Comparison of ENCODE assay signal across 19 mouse cellular contexts in genomic region chr10:80429800-80430199, GRCm38 (mm10). TPM values are rescaled to one million over a fixed set of nuclear protein-coding genes. Genes with fewer than 3 reads are reported as not detected.
DNase-seq lines count a peak whose midpoint lies in the region; ATAC-seq and TF ChIP-seq lines count a peak whose summit lies in the region.
"Had no signal": no experiment of that assay in that cellular context is flagged by ENCODE, and none has a peak within 500 bp of the region (broad histone marks: within the 10 kb centered on the region; RNA-seq: fewer than 3 reads in every experiment).

No protein-coding gene starts in this region.

- 90% methylated on average over 8 of the region's 8 CpGs for WGBS in liver, embryonic 11.5 days
- WGBS in liver, embryonic 15.5 days (ENCODE audit: insufficient replicate concordance): 83% methylated on average over 8 of the region's 8 CpGs

- peaks cover 18% of the 10 kb centered on the region for H3K4me1 ChIP-seq in liver, embryonic 11.5 days (replicated peaks; ENCODE audit: control insufficient read depth, insufficient read depth, low read length)
- peaks cover 66% of the 10 kb centered on the region for H3K4me1 ChIP-seq in G1E (ENCODE audit: insufficient read depth, low read depth, low read length)
- H3K4me1 ChIP-seq in liver, embryonic 15.5 days (replicated peaks): peaks cover 50% of the 10 kb centered on the region

- ATAC-seq in liver, embryonic 11.5 days (replicated peaks; ENCODE audit: low FRiP score): no peak
- ATAC-seq in G1E (ENCODE audit: extremely low read depth, insufficient number of reproducible peaks, low FRiP score, poor library complexity, severe bottlenecking): no peak
- no peak for ATAC-seq in liver, embryonic 15.5 days (ENCODE audit: insufficient read depth)
- no peak for ATAC-seq in granulocyte monocyte progenitor cell, adult 5-6 weeks (replicated peaks; ENCODE audit: poor library complexity, severe bottlenecking)
- ATAC-seq: intestine, postnatal 0 days; midbrain, embryonic 13.5 days had no signal

- peak overlapping the region; percentile 30; the same call in 1 of the 2 replicates for H3K9ac ChIP-seq in liver, embryonic 11.5 days (ENCODE audit: low read depth, low read length)
- H3K9ac ChIP-seq in liver, embryonic 15.5 days: no peak overlapping the region
- H3K9ac ChIP-seq: heart, embryonic 15.5 days; hindbrain, embryonic 15.5 days; limb, embryonic 15.5 days; midbrain, embryonic 13.5 days had no signal

- peak; percentile 2 for DNase-seq in adrenal gland, adult 2 months
- no peak for DNase-seq in adrenal gland, adult 8-10 months
- DNase-seq in liver, embryonic 11.5 days (ENCODE audit: low spot score): no peak
- DNase-seq in liver (no peak), G1E (ENCODE audit: low spot score) (no peak)
- no peak for DNase-seq in urinary bladder, adult 18-20 months (ENCODE audit: low spot score in 2 of 2)
- DNase-seq: cerebellum, adult 18-20 months; kidney, postnatal 14 days; layer of hippocampus, adult 9-11 months; lung, postnatal 4 days; right cerebral cortex, postnatal 4 days had no signal

- H3K27me3 ChIP-seq in liver, embryonic 11.5 days (replicated peaks; ENCODE audit: control insufficient read depth, insufficient read depth, low read length): no peaks in the 10 kb centered on the region
- H3K27me3 ChIP-seq in G1E (ENCODE audit: insufficient read depth, low read length): no peaks in the 10 kb centered on the region; the same call in 1 of the 2 replicates
- no peaks in the 10 kb centered on the region for H3K27me3 ChIP-seq in liver, embryonic 15.5 days
- H3K27me3 ChIP-seq: heart, embryonic 15.5 days; hindbrain, embryonic 15.5 days; limb, embryonic 15.5 days; midbrain, embryonic 13.5 days had no signal

- no peak for TF ChIP-seq CTCF in G1E (IDR thresholded peaks at IDR 0.05; ENCODE audit: low read depth, low read length)

- H3K36me3 ChIP-seq in liver, embryonic 11.5 days (ENCODE audit: control insufficient read depth, insufficient read depth, low read length): peaks cover 59% of the 10 kb centered on the region
- peaks cover 72% of the 10 kb centered on the region for H3K36me3 ChIP-seq in G1E (replicated peaks)
- H3K36me3 ChIP-seq in liver, embryonic 15.5 days (replicated peaks): peaks cover 65% of the 10 kb centered on the region

- no peak overlapping the region for H3K4me2 ChIP-seq in liver, embryonic 11.5 days
- no peak overlapping the region for H3K4me2 ChIP-seq in liver, embryonic 15.5 days
- H3K4me2 ChIP-seq: heart, embryonic 15.5 days; hindbrain, embryonic 15.5 days; limb, embryonic 15.5 days; midbrain, embryonic 13.5 days had no signal

- H3K9me3 ChIP-seq in liver, embryonic 11.5 days (ENCODE audit: control insufficient read depth, low read length): peaks cover 6% of the 10 kb centered on the region; the same call in 1 of the 2 replicates
- H3K9me3 ChIP-seq in G1E (replicated peaks): peaks cover 16% of the 10 kb centered on the region
- 0 out of 2 replicates have a peak, but pooled peaks cover 8% of the 10 kb centered on the region for H3K9me3 ChIP-seq in liver, embryonic 15.5 days (replicated peaks)
- H3K9me3 ChIP-seq: heart, embryonic 15.5 days; hindbrain, embryonic 15.5 days; limb, embryonic 15.5 days; midbrain, embryonic 13.5 days had no signal

- no peak overlapping the region; the same call in 1 of the 2 replicates for H3K27ac ChIP-seq in liver, embryonic 11.5 days (ENCODE audit: low read depth, low read length)
- H3K27ac ChIP-seq in liver, embryonic 15.5 days (replicated peaks): 0 out of 2 replicates have a peak overlapping the region, but pooled peaks have one; percentile 98
- H3K27ac ChIP-seq: heart, embryonic 15.5 days; hindbrain, embryonic 15.5 days; limb, embryonic 15.5 days; midbrain, embryonic 13.5 days had no signal

- H3K4me3 ChIP-seq in liver, embryonic 11.5 days (ENCODE audit: low read depth, low read length): no peak overlapping the region
- H3K4me3 ChIP-seq in G1E (ENCODE audit: low read depth, low read length): peak overlapping the region; percentile 27; the same call in 1 of the 2 replicates
- no peak overlapping the region for H3K4me3 ChIP-seq in liver, embryonic 15.5 days (replicated peaks)
- H3K4me3 ChIP-seq: erythroblast, embryonic 14.5 days; heart, embryonic 15.5 days; hindbrain, embryonic 15.5 days; limb, embryonic 15.5 days; midbrain, embryonic 13.5 days had no signal

RNA-seq across cellular contexts. Expression of gene Tcf3, which starts 3.6 kb away (rescaled TPM):
- total RNA-seq in adrenal gland, adult 2 months (2021): 10 to 100 TPM; 46.6 to 55.4 TPM
- polyA plus RNA-seq in adrenal gland, adult 2 months (2012; rRNA removed): 148 and 152 TPM in 2 replicates
- total RNA-seq in adrenal gland, adult 8-10 months (2022): 10 to 100 TPM; 56.7 to 75.7 (median 66.8) TPM
- polyA plus RNA-seq in liver, embryonic 11.5 days (2014; fragmentation: Nextera tagmentation; extraction: Ambion mirVana): 148 and 149 TPM in 2 replicates
- 152 and 175 TPM in 2 replicates for total RNA-seq in G1E (2014; fragmentation: Nextera tagmentation)
- total RNA-seq in G1E (2017): 70.0 and 84.0 TPM in 2 replicates
- polyA plus RNA-seq in G1E (2012): 1,090 and 1,330 TPM in 2 replicates
- polyA plus RNA-seq in liver, embryonic 15.5 days (2015; fragmentation: Nextera tagmentation; extraction: Ambion mirVana): 52.8 and 59.5 TPM in 2 replicates
- 33.8 and 55.2 TPM in 2 replicates for total RNA-seq in granulocyte monocyte progenitor cell, adult 5-6 weeks (2014; fragmentation: Nextera tagmentation)
- total RNA-seq in granulocyte monocyte progenitor cell, adult 5-6 weeks (2017): 30.7 and 48.4 TPM in 2 replicates

RNA-seq across cellular contexts. Expression of gene Uqcr11, which starts 23.2 kb away (rescaled TPM):
- 1,000 to 10,000 TPM in 1 of 2 experiments, 100 to 1,000 TPM in 1; 714 to 1,027 TPM for total RNA-seq in adrenal gland, adult 2 months (2021)
- 2,955 and 2,958 TPM in 2 replicates for polyA plus RNA-seq in adrenal gland, adult 2 months (2012; rRNA removed)
- total RNA-seq in adrenal gland, adult 8-10 months (2022): 100 to 1,000 TPM; 515 to 715 (median 604) TPM
- polyA plus RNA-seq in liver, embryonic 11.5 days (2014; fragmentation: Nextera tagmentation; extraction: Ambion mirVana): 835 and 866 TPM in 2 replicates
- total RNA-seq in G1E (2014; fragmentation: Nextera tagmentation) (57.3 and 71.6 TPM in 2 replicates), G1E (2017) (376 and 446 TPM in 2 replicates)
- polyA plus RNA-seq in G1E (2012): 1,650 and 1,908 TPM in 2 replicates
- polyA plus RNA-seq in liver, embryonic 15.5 days (2015; fragmentation: Nextera tagmentation; extraction: Ambion mirVana): 526 and 581 TPM in 2 replicates
- total RNA-seq in granulocyte monocyte progenitor cell, adult 5-6 weeks (2014; fragmentation: Nextera tagmentation): 382 and 438 TPM in 2 replicates
- 172 and 277 TPM in 2 replicates for total RNA-seq in granulocyte monocyte progenitor cell, adult 5-6 weeks (2017)

RNA-seq across cellular contexts. Expression of gene Mbd3, which starts 30.4 kb away (rescaled TPM):
- 100 to 1,000 TPM; 125 to 146 TPM for total RNA-seq in adrenal gland, adult 2 months (2021)
- 158 and 165 TPM in 2 replicates for polyA plus RNA-seq in adrenal gland, adult 2 months (2012; rRNA removed)
- total RNA-seq in adrenal gland, adult 8-10 months (2022): 100 to 1,000 TPM; 147 to 161 (median 156) TPM
- 174 and 175 TPM in 2 replicates for polyA plus RNA-seq in liver, embryonic 11.5 days (2014; fragmentation: Nextera tagmentation; extraction: Ambion mirVana)
- total RNA-seq in G1E (2014; fragmentation: Nextera tagmentation) (37.3 and 41.7 TPM in 2 replicates), G1E (2017) (36.0 and 42.0 TPM in 2 replicates)
- 244 and 272 TPM in 2 replicates for polyA plus RNA-seq in G1E (2012)
- polyA plus RNA-seq in liver, embryonic 15.5 days (2015; fragmentation: Nextera tagmentation; extraction: Ambion mirVana): 63.2 and 74.5 TPM in 2 replicates
- 85.0 and 105 TPM in 2 replicates for total RNA-seq in granulocyte monocyte progenitor cell, adult 5-6 weeks (2014; fragmentation: Nextera tagmentation)
- 94.1 and 106 TPM in 2 replicates for total RNA-seq in granulocyte monocyte progenitor cell, adult 5-6 weeks (2017)

RNA-seq across cellular contexts. Expression of gene Mex3d, which starts 42.3 kb away (rescaled TPM):
- 10 to 100 TPM; 19.2 to 19.5 TPM for total RNA-seq in adrenal gland, adult 2 months (2021)
- polyA plus RNA-seq in adrenal gland, adult 2 months (2012; rRNA removed): 60.7 and 61.5 TPM in 2 replicates
- 10 to 100 TPM; 17.4 to 21.6 (median 20.8) TPM for total RNA-seq in adrenal gland, adult 8-10 months (2022)
- polyA plus RNA-seq in liver, embryonic 11.5 days (2014; fragmentation: Nextera tagmentation; extraction: Ambion mirVana): 2.5 and 3.7 TPM in 2 replicates
- 7.7 and 11.4 TPM in 2 replicates for total RNA-seq in G1E (2014; fragmentation: Nextera tagmentation)
- 8.7 and 10.9 TPM in 2 replicates for total RNA-seq in G1E (2017)
- 35.3 and 41.9 TPM in 2 replicates for polyA plus RNA-seq in G1E (2012)
- polyA plus RNA-seq in liver, embryonic 15.5 days (2015; fragmentation: Nextera tagmentation; extraction: Ambion mirVana): 0.78 and 0.92 TPM in 2 replicates
- 0.67 and 3.6 TPM in 2 replicates for total RNA-seq in granulocyte monocyte progenitor cell, adult 5-6 weeks (2014; fragmentation: Nextera tagmentation)
- 2.1 and 2.2 TPM in 2 replicates for total RNA-seq in granulocyte monocyte progenitor cell, adult 5-6 weeks (2017)
